Mouse (Mus musculus): ENCODE results near the gene Mysm1. TPM values are rescaled to one million over a fixed set of nuclear protein-coding genes. Genes with fewer than 3 reads are reported as not detected.

The Mysm1 gene
- polyA plus RNA-seq, 1 experiment from 2014 or later = 32.7 TPM

GRCm38 (mm10) chr4:94901780-94902179, 77.1 kb downstream of the Mysm1 start:
- no peak overlapping the region for H3K4me3 ChIP-seq
- no peaks in the 10 kb centered on the region for H3K4me1 ChIP-seq
- H3K9me3 ChIP-seq (replicated peaks) = no peaks in the 10 kb centered on the region
- H3K9ac ChIP-seq = no peak overlapping the region
- 81% methylated on average over 3 of the region's 3 CpGs for WGBS
- H3K4me2 ChIP-seq = no peak overlapping the region
- no peaks in the 10 kb centered on the region for H3K27me3 ChIP-seq
- ATAC-seq = no peak
- H3K36me3 ChIP-seq (ENCODE audit: poor library complexity, severe bottlenecking) = no peaks in the 10 kb centered on the region
- no peak overlapping the region for H3K27ac ChIP-seq

- no peaks in the 10 kb centered on the region for H3K27me3 ChIP-seq
- ATAC-seq = no peak
- no peak overlapping the region for H3K4me2 ChIP-seq
- no peak overlapping the region for H3K27ac ChIP-seq
- no peaks in the 10 kb centered on the region for H3K36me3 ChIP-seq (ENCODE audit: poor library complexity, severe bottlenecking)
- no peaks in the 10 kb centered on the region for H3K4me1 ChIP-seq
- 38% methylated on average over 2 of the region's 2 CpGs for WGBS
- H3K4me3 ChIP-seq = no peak overlapping the region
- H3K9me3 ChIP-seq (replicated peaks) = no peaks in the 10 kb centered on the region
- H3K9ac ChIP-seq = no peak overlapping the region
Measured at GRCm38 (mm10) chr4:94900744-94901143, 78.2 kb downstream of the Mysm1 start.

Other genes with a start within 250 kb of the Mysm1 start
- gene Tek, start 239.8 kb downstream of the Mysm1 start, polyA plus RNA-seq (2015; fragmentation: Nextera tagmentation; extraction: Ambion mirVana) = 5.7 and 6.3 TPM in 2 replicates
- 0.23 TPM in 1 of 2 replicates, not detected in the other for gene Eqtn, start 50.3 kb downstream of the Mysm1 start, polyA plus RNA-seq (2015; fragmentation: Nextera tagmentation; extraction: Ambion mirVana)
- 87.2 and 97.6 TPM in 2 replicates for gene Jun, start 73.1 kb upstream of the Mysm1 start, polyA plus RNA-seq (2015; fragmentation: Nextera tagmentation; extraction: Ambion mirVana)

Measured in forebrain, embryonic 13.5 days (tissue).